Mouse (Mus musculus) lung, postnatal 0 days (tissue): ENCODE measurements at regions not wholly inside any gene's neighbourhood (a gene's known extent, or its start where the extent isn't known, plus 50 kb on each side); places are given as distances from the start of the nearest gene placed in this dataset.
A peak's percentile ranks its signal among the peaks of the same experiment; 100 is the strongest.

ENCODE experiments used
- ATAC-seq: fragments of 200-750 bp; cut with Nextera tagmentation; 2 replicates; pipeline ENCODE4 v1.8.0; 2017; ENCODE audit warnings: moderate library complexity
- DNase-seq: peaks from one replicate; pipeline ENCODE4 v3.0.0-alpha.2; 2016; ENCODE audit warnings: low spot score
- H3K27ac ChIP-seq: fragments of 300-500 bp; sonication (generic); 2 replicates; pipeline ENCODE4 v1.5.1; 2014; ENCODE audit warnings: antibody characterized with exemption, mild to moderate bottlenecking, low read length, mixed read lengths
- H3K27me3 ChIP-seq: fragments of 300-500 bp; sonication (generic); replicated peaks from 2 replicates; pipeline ENCODE4 v1.6.1; 2014; ENCODE audit warnings: low read length, mixed read lengths; ENCODE audit not compliant: insufficient read depth
- H3K36me3 ChIP-seq: fragments of 300-500 bp; sonication (generic); 2 replicates; pipeline ENCODE4 v1.6.1; 2014; ENCODE audit warnings: low read length, mixed read lengths; ENCODE audit not compliant: insufficient read depth
- H3K4me1 ChIP-seq: fragments of 300-500 bp; sonication (generic); 2 replicates; pipeline ENCODE4 v1.6.1; 2014; ENCODE audit warnings: antibody characterized with exemption, low read depth, low read length, mixed read lengths; ENCODE audit not compliant: insufficient read depth
- H3K4me2 ChIP-seq: fragments of 300-500 bp; sonication (generic); replicated peaks from 2 replicates; pipeline ENCODE4 v1.6.1; 2014; ENCODE audit warnings: low read depth, mild to moderate bottlenecking, low read length, moderate library complexity, mixed read lengths
- H3K4me3 ChIP-seq: fragments of 300-500 bp; sonication (generic); 2 replicates; pipeline ENCODE4 v1.5.1; 2014; ENCODE audit warnings: low read depth, low read length
- H3K9ac ChIP-seq: fragments of 300-500 bp; sonication (generic); replicated peaks from 2 replicates; pipeline ENCODE4 v1.6.1; 2014; ENCODE audit warnings: low read depth, mild to moderate bottlenecking
- H3K9me3 ChIP-seq: fragments of 300-500 bp; sonication (generic); 2 replicates; pipeline ENCODE4 v1.6.1; 2016; ENCODE audit warnings: low read length, mixed read lengths
- CTCF ChIP-seq: IDR thresholded peaks from 2 replicates; pipeline ENCODE4 v1.5.1; 2016; ENCODE audit warnings: antibody characterized with exemption, mild to moderate bottlenecking
- EP300 ChIP-seq: IDR thresholded peaks from 2 replicates; pipeline ENCODE4 v1.6.1; 2016; ENCODE audit warnings: antibody characterized with exemption, mild to moderate bottlenecking, control low read depth
- WGBS: fragments of 180-500 bp; shearing (Covaris S2); extraction: QIAGEN DNeasy Blood & Tissue Kit; methylation state at CpG from one replicate; pipeline ENCODE4 v1.1.7; 2014; 5-methylcytosine and 5-hydroxymethylcytosine counted together

GRCm38 (mm10) chr1:42262606-42263005 lies 433.0 kb upstream of the Pou3f3 start:
- Histone ChIP-seq H3K36me3 (no peaks in the 10 kb centered on the region), H3K4me2 (no peak overlapping the region), H3K27me3 (no peaks in the 10 kb centered on the region), H3K4me3 (no peak overlapping the region), H3K4me1 (no peaks in the 10 kb centered on the region), H3K9me3 (no peaks in the 10 kb centered on the region), H3K27ac (no peak overlapping the region), H3K9ac (no peak overlapping the region)
- DNase-seq (no peak), ATAC-seq (no peak)
- 64% methylated on average over 5 of the region's 5 CpGs for WGBS
- no peak for TF ChIP-seq EP300
- no peak for TF ChIP-seq CTCF

GRCm38 (mm10) chr1:42277130-42277529 lies 418.4 kb upstream of the Pou3f3 start:
- 53% methylated on average over 8 of the region's 8 CpGs for WGBS
- no peak overlapping the region for H3K27ac ChIP-seq

GRCm38 (mm10) chr1:42295841-42296240 lies 399.7 kb upstream of the Pou3f3 start:
- no peaks in the 10 kb centered on the region for H3K27me3 ChIP-seq
- H3K27ac ChIP-seq: no peak overlapping the region
- no peak for DNase-seq
- 54% methylated on average over 10 of the region's 10 CpGs for WGBS
- no peak overlapping the region for H3K9ac ChIP-seq
- no peak overlapping the region for H3K4me2 ChIP-seq
- H3K4me3 ChIP-seq: no peak overlapping the region
- no peaks in the 10 kb centered on the region for H3K9me3 ChIP-seq
- H3K4me1 ChIP-seq: no peaks in the 10 kb centered on the region
- TF ChIP-seq EP300 (no peak), CTCF (no peak)
- H3K36me3 ChIP-seq: no peaks in the 10 kb centered on the region
- no peak for ATAC-seq

More at GRCm38 (mm10) chr1:42277130-42277529, 418.4 kb upstream of the Pou3f3 start:
- Histone ChIP-seq H3K4me1 (no peaks in the 10 kb centered on the region), H3K9me3 (no peaks in the 10 kb centered on the region), H3K4me2 (no peak overlapping the region), H3K36me3 (no peaks in the 10 kb centered on the region), H3K9ac (no peak overlapping the region), H3K4me3 (no peak overlapping the region), H3K27me3 (no peaks in the 10 kb centered on the region)
- DNase-seq (no peak), ATAC-seq (no peak)
- no peak for TF ChIP-seq CTCF
- no peak for TF ChIP-seq EP300

GRCm38 (mm10) chr1:42309251-42309650 lies 386.3 kb upstream of the Pou3f3 start:
- Histone ChIP-seq H3K4me2 (no peak overlapping the region), H3K9ac (no peak overlapping the region), H3K4me3 (no peak overlapping the region), H3K27me3 (no peaks in the 10 kb centered on the region), H3K36me3 (no peaks in the 10 kb centered on the region), H3K9me3 (no peaks in the 10 kb centered on the region), H3K27ac (no peak overlapping the region), H3K4me1 (no peaks in the 10 kb centered on the region)
- TF ChIP-seq EP300: no peak
- TF ChIP-seq CTCF: no peak
- DNase-seq (no peak), ATAC-seq (no peak)
- 64% methylated on average over 1 of the region's 1 CpGs for WGBS

GRCm38 (mm10) chr1:42313494-42313893 lies 382.1 kb upstream of the Pou3f3 start:
- Histone ChIP-seq H3K27me3 (no peaks in the 10 kb centered on the region), H3K4me3 (no peak overlapping the region), H3K9ac (no peak overlapping the region), H3K27ac (no peak overlapping the region), H3K36me3 (no peaks in the 10 kb centered on the region), H3K9me3 (no peaks in the 10 kb centered on the region), H3K4me2 (no peak overlapping the region), H3K4me1 (no peaks in the 10 kb centered on the region)
- WGBS: 70% methylated on average over 4 of the region's 4 CpGs
- ATAC-seq: no peak
- TF ChIP-seq EP300: no peak
- TF ChIP-seq CTCF: no peak
- no peak for DNase-seq

GRCm38 (mm10) chr1:42351884-42352283 lies 343.7 kb upstream of the Pou3f3 start:
- ATAC-seq: no peak
- DNase-seq: no peak

GRCm38 (mm10) chr1:42352389-42352788 lies 343.2 kb upstream of the Pou3f3 start:
- DNase-seq: no peak
- H3K27ac ChIP-seq: no peak overlapping the region
- no peak for TF ChIP-seq CTCF
- ATAC-seq: no peak
- H3K27me3 ChIP-seq: no peaks in the 10 kb centered on the region
- no peaks in the 10 kb centered on the region for H3K9me3 ChIP-seq
- no peaks in the 10 kb centered on the region for H3K36me3 ChIP-seq
- H3K4me1 ChIP-seq: no peaks in the 10 kb centered on the region
- 58% methylated on average over 13 of the region's 13 CpGs for WGBS
- peak overlapping the region; percentile 14; the same call in 1 of the 2 replicates for H3K4me2 ChIP-seq
- H3K9ac ChIP-seq: no peak overlapping the region
- no peak overlapping the region for H3K4me3 ChIP-seq

More at GRCm38 (mm10) chr1:42351884-42352283, 343.7 kb upstream of the Pou3f3 start:
- H3K4me3 ChIP-seq: no peak overlapping the region
- no peaks in the 10 kb centered on the region for H3K9me3 ChIP-seq
- no peak overlapping the region for H3K27ac ChIP-seq
- H3K9ac ChIP-seq: no peak overlapping the region
- TF ChIP-seq EP300 (no peak), CTCF (no peak)
- H3K4me2 ChIP-seq: no peak overlapping the region
- no peaks in the 10 kb centered on the region for H3K27me3 ChIP-seq
- WGBS: 75% methylated on average over 4 of the region's 4 CpGs
- H3K36me3 ChIP-seq: no peaks in the 10 kb centered on the region
- H3K4me1 ChIP-seq: no peaks in the 10 kb centered on the region
